Mouse (Mus musculus): ENCODE results near the gene Pecr. TPM values are rescaled to one million over a fixed set of nuclear protein-coding genes. Genes with fewer than 3 reads are reported as not detected.

Gene Pecr
- total and polyA plus RNA-seq, 3 experiments: 17.6 to 24.8 (median 21.3) TPM

GRCm38 (mm10) chr1:72316901-72317300 is 32.8 kb upstream of the Pecr start:
- DNase-seq (ENCODE audit: extremely low read depth): no peak
- in situ Hi-C loops (cut with MboI; ENCODE audit: low pct_ligation_motif_present, low pct_unique_long_range_greater_than_20kb, low sequenced_read_pairs): loop anchor here (10.0 kb wide), 1 partner anchor 268 kb away; the partner anchor contains the start of gene Smarcal1
- no peaks in the 10 kb centered on the region for H3K27me3 ChIP-seq (replicated peaks)
- peaks cover 49 to 90% of the 10 kb centered on the region in 2 experiments for H3K36me3 ChIP-seq (replicated peaks in 1 of 2; ENCODE audit: control insufficient read depth in 1 of 2, insufficient read depth in 1 of 2, low read length in 1 of 2)
- dilution Hi-C loops (cut with MboI; ENCODE audit: extremely low pct_ligation_motif_present, extremely low pct_unique_long_range_greater_than_20kb, low sequenced_read_pairs): no loop called here
- TF ChIP-seq SMC3 (IDR thresholded peaks at IDR 0.05; ENCODE audit: low read depth, low read length): no peak
- TF ChIP-seq MAZ (IDR thresholded peaks at IDR 0.05; ENCODE audit: low read depth, low read length): no peak
- no peak for TF ChIP-seq KAT2A (IDR thresholded peaks at IDR 0.05; ENCODE audit: insufficient replicate concordance, low read length)
- H3K4me3 ChIP-seq (replicated peaks in 1 of 3; ENCODE audit: low read depth in 2 of 3, low read length in 2 of 3, poor library complexity in 1 of 3): no peak overlapping the region
- no peaks in the 10 kb centered on the region for H3K79me2 ChIP-seq (replicated peaks; ENCODE audit: control insufficient read depth, extremely low read depth, insufficient read depth, poor library complexity, severe bottlenecking)
- H3K4me1 ChIP-seq (ENCODE audit: control insufficient read depth in 1 of 2, insufficient read depth in 2 of 2): peaks cover 4 to 40% of the 10 kb centered on the region in 2 experiments
- no peaks in the 10 kb centered on the region for H3K9me3 ChIP-seq (replicated peaks; ENCODE audit: low read length)
- no peak overlapping the region for H3K27ac ChIP-seq (ENCODE audit: insufficient read depth, low read depth)
- no peak overlapping the region for H3K9ac ChIP-seq (ENCODE audit: insufficient read depth, low read depth)
- H3K4me2 ChIP-seq (ENCODE audit: insufficient read depth, low read depth, poor library complexity, severe bottlenecking): no peak overlapping the region

- no peak overlapping the region for H3K27ac ChIP-seq (ENCODE audit: insufficient read depth, low read depth)
- H3K9me3 ChIP-seq (replicated peaks; ENCODE audit: low read length): no peaks in the 10 kb centered on the region
- H3K36me3 ChIP-seq (replicated peaks in 1 of 2; ENCODE audit: control insufficient read depth in 1 of 2, insufficient read depth in 1 of 2, low read length in 1 of 2): peaks cover 51 to 92% of the 10 kb centered on the region in 2 experiments
- no peaks in the 10 kb centered on the region for H3K79me2 ChIP-seq (replicated peaks; ENCODE audit: control insufficient read depth, extremely low read depth, insufficient read depth, poor library complexity, severe bottlenecking)
- H3K4me1 ChIP-seq (ENCODE audit: control insufficient read depth in 1 of 2, insufficient read depth in 2 of 2): peaks cover 4 to 40% of the 10 kb centered on the region in 2 experiments
- no peak overlapping the region for H3K4me2 ChIP-seq (ENCODE audit: insufficient read depth, low read depth, poor library complexity, severe bottlenecking)
- H3K9ac ChIP-seq (ENCODE audit: insufficient read depth, low read depth): no peak overlapping the region
- TF ChIP-seq MAZ (IDR thresholded peaks at IDR 0.05; ENCODE audit: low read depth, low read length) (no peak), ZC3H11A (IDR thresholded peaks at IDR 0.05; ENCODE audit: low read depth, low read length) (no peak), NRF1 (IDR thresholded peaks at IDR 0.05; ENCODE audit: low read depth, low read length) (no peak), ZNF384 (IDR thresholded peaks at IDR 0.05; ENCODE audit: low read depth, low read length) (no peak), CHD2 (IDR thresholded peaks at IDR 0.05; ENCODE audit: low read length) (no peak), PAX5 (IDR thresholded peaks at IDR 0.05; ENCODE audit: low read length) (no peak), MAFK (IDR thresholded peaks at IDR 0.05; ENCODE audit: insufficient replicate concordance, low read length) (no peak), GABPA (IDR thresholded peaks at IDR 0.05; ENCODE audit: insufficient replicate concordance, low read depth, low read length) (no peak), EP300 (IDR thresholded peaks at IDR 0.05; ENCODE audit: low read length) (no peak), JUN (IDR thresholded peaks at IDR 0.05; ENCODE audit: insufficient read depth, low read depth, low read length) (no peak), USF2 (conservative IDR thresholded peaks at IDR 0.05; ENCODE audit: low read depth, low read length) (no peak), MYC (IDR thresholded peaks at IDR 0.05; ENCODE audit: low read depth, low read length) (no peak), HCFC1 (IDR thresholded peaks at IDR 0.05; ENCODE audit: low read depth, low read length) (no peak), RCOR1 (conservative IDR thresholded peaks at IDR 0.05; ENCODE audit: low read depth, low read length) (no peak), CHD1 (IDR thresholded peaks at IDR 0.05; ENCODE audit: low read depth, low read length) (no peak), KAT2A (IDR thresholded peaks at IDR 0.05; ENCODE audit: insufficient replicate concordance, low read length) (no peak), UBTF (IDR thresholded peaks at IDR 0.05; ENCODE audit: low read depth, low read length) (no peak), BHLHE40 (IDR thresholded peaks at IDR 0.05; ENCODE audit: low read depth, low read length) (no peak), POLR2AphosphoS2 (IDR thresholded peaks at IDR 0.05; ENCODE audit: low read depth, low read length) (no peak), MXI1 (IDR thresholded peaks at IDR 0.05; ENCODE audit: low read depth, low read length) (no peak)
- H3K27me3 ChIP-seq (replicated peaks): no peaks in the 10 kb centered on the region
- H3K4me3 ChIP-seq (replicated peaks in 1 of 3; ENCODE audit: low read depth in 2 of 3, low read length in 2 of 3, poor library complexity in 1 of 3): no peak overlapping the region
- dilution Hi-C loops (cut with MboI; ENCODE audit: extremely low pct_ligation_motif_present, extremely low pct_unique_long_range_greater_than_20kb, low sequenced_read_pairs): no loop called here
- DNase-seq (ENCODE audit: extremely low read depth): no peak
- in situ Hi-C loops (cut with MboI; ENCODE audit: low pct_ligation_motif_present, low pct_unique_long_range_greater_than_20kb, low sequenced_read_pairs): loop anchor here (10.0 kb wide), 1 partner anchor 268 kb away; the partner anchor contains the start of gene Smarcal1
These were observed 32.3 kb upstream of the Pecr start for GRCm38 (mm10) chr1:72316409-72316808.

Data from CH12.LX (cell line).